Mouse (Mus musculus) hindbrain, embryonic 11.5 days (tissue): ENCODE data around the gene Cog4. TPM values are rescaled to one million over a fixed set of nuclear protein-coding genes. Genes with fewer than 3 reads are reported as not detected.

Experiments
- ATAC-seq: fragments of 200-750 bp; cut with Nextera tagmentation; 2 replicates; pipeline ENCODE4 v1.8.0; 2017; ENCODE audit warnings: mild to moderate bottlenecking, moderate TSS enrichment, moderate library complexity; ENCODE audit not compliant: low FRiP score
- DNase-seq: peaks from one replicate; pipeline ENCODE4 v3.0.0-alpha.2; 2015; ENCODE audit warnings: low spot score
- H3K27ac ChIP-seq: fragments of 300-500 bp; sonication (generic); 2 replicates; pipeline ENCODE4 v1.5.1; 2014; ENCODE audit warnings: mild to moderate bottlenecking, low read depth, low read length
- H3K27me3 ChIP-seq: fragments of 300-500 bp; sonication (generic); 2 replicates; pipeline ENCODE4 v1.6.1; 2014; ENCODE audit warnings: mild to moderate bottlenecking, low read length, moderate library complexity, mixed read lengths; ENCODE audit not compliant: control insufficient read depth, insufficient read depth
- H3K36me3 ChIP-seq: fragments of 300-500 bp; sonication (generic); 2 replicates; pipeline ENCODE4 v1.6.1; 2014; ENCODE audit warnings: mild to moderate bottlenecking, low read length, moderate library complexity, mixed read lengths; ENCODE audit not compliant: control insufficient read depth, insufficient read depth
- H3K4me1 ChIP-seq: fragments of 300-500 bp; sonication (generic); replicated peaks from 2 replicates; pipeline ENCODE4 v1.6.1; 2014; ENCODE audit warnings: low read length, mixed read lengths; ENCODE audit not compliant: control insufficient read depth, insufficient read depth
- H3K4me2 ChIP-seq: fragments of 300-500 bp; sonication (generic); replicated peaks from 2 replicates; pipeline ENCODE4 v1.6.1; 2014; ENCODE audit warnings: mild to moderate bottlenecking, low read depth, low read length
- H3K4me3 ChIP-seq: fragments of 300-500 bp; sonication (generic); 2 replicates; pipeline ENCODE4 v1.5.1; 2014; ENCODE audit warnings: low read depth, low read length
- H3K9ac ChIP-seq: fragments of 300-500 bp; sonication (generic); 2 replicates; pipeline ENCODE4 v1.6.1; 2014; ENCODE audit warnings: low read depth, low read length
- H3K9me3 ChIP-seq: fragments of 300-500 bp; sonication (generic); 2 replicates; pipeline ENCODE4 v1.6.1; 2016; ENCODE audit warnings: low read length; ENCODE audit not compliant: control insufficient read depth
- WGBS: fragments of 180-500 bp; shearing (Covaris S2); extraction: QIAGEN DNeasy Blood & Tissue Kit; methylation state at CpG from one replicate; pipeline ENCODE4 v1.1.7; 2014; 5-methylcytosine and 5-hydroxymethylcytosine counted together
- polyA plus RNA-seq: library from polyadenylated mRNA; unstranded; fragments of >200 nt; fragmentation: Nextera tagmentation; extraction: Ambion mirVana; gene quantifications from 2 replicates; pipeline ENCODE4 v1.2.1, GENCODE M21; 2014

Gene Cog4
- polyA plus RNA-seq, 1 experiment from 2014 or later: 66.9 TPM

DNA sequence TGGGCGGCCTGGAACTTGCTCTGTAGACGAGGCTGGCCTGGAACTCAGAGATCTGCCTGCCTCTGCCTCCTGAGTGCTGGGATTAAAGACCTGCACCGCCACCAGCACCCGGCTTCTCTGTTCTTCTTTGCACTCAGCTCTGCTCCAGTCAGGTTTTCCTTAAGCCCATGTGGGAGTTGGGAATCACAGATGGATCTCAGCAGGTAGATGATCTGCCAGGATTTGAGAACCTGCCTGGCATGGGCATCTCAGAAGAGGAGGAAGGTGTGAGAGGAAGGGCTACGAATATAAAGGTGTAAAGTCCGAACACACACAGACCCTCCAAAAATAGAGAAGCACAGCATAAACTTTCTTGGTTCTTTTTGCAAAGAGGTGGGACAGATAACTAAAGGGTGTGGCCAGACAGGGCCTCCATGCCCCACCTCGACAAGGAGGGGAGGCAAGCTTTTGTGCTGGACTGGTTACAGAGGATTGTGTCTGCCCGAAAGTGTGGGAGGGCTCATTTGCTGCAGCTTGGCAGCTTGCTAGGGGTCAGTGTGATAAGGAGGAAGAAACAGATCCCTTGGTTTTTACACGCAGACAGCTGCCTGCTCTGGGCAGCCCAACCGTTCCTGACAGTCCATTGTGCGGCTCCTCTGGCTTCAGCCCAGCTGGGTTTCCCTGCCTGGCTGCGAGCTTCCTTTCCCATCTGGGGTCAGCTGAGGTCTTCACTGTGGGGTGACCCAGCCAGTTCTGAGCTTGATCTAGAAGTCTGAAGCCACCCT is 85.0 kb downstream of the Cog4 start:
- Histone ChIP-seq H3K4me3 (no peak overlapping the region), H3K9ac (no peak overlapping the region), H3K4me1 (no peaks in the 10 kb centered on the region), H3K9me3 (no peaks in the 10 kb centered on the region), H3K4me2 (no peak overlapping the region), H3K36me3 (no peaks in the 10 kb centered on the region), H3K27me3 (no peaks in the 10 kb centered on the region), H3K27ac (no peak overlapping the region)
- WGBS: 70% methylated on average over 12 of the region's 12 CpGs
- ATAC-seq: no peak
- no peak for DNase-seq

Other genes starting within 250 kb of the Cog4 start
- gene Vac14, start 228.0 kb upstream of the Cog4 start, polyA plus RNA-seq: 32.3 and 35.3 TPM in 2 replicates
- 10.5 and 10.8 TPM in 2 replicates for gene Mtss1l, start 125.1 kb upstream of the Cog4 start, polyA plus RNA-seq
- gene Il34, start 40.7 kb upstream of the Cog4 start, polyA plus RNA-seq: 0.19 and 1.4 TPM in 2 replicates
- 161 and 190 TPM in 2 replicates for gene Sf3b3, start 187 bp downstream of the Cog4 start, polyA plus RNA-seq
- 4.5 and 5.0 TPM in 2 replicates for gene Fuk, start 55.9 kb downstream of the Cog4 start, polyA plus RNA-seq
- gene St3gal2, start 73.3 kb downstream of the Cog4 start, polyA plus RNA-seq: 10.6 and 11.8 TPM in 2 replicates
- 29.8 and 32.8 TPM in 2 replicates for gene Ddx19a, start 151.2 kb downstream of the Cog4 start, polyA plus RNA-seq
- gene Ddx19b, start 185.2 kb downstream of the Cog4 start, polyA plus RNA-seq: 6.0 and 7.2 TPM in 2 replicates
- 64.5 and 74.6 TPM in 2 replicates for gene Aars, start 186.5 kb downstream of the Cog4 start, polyA plus RNA-seq
- gene Exosc6, start 209.7 kb downstream of the Cog4 start, polyA plus RNA-seq: 15.0 and 21.6 TPM in 2 replicates
- gene Clec18a, start 245.8 kb downstream of the Cog4 start, polyA plus RNA-seq: 0.52 and 0.88 TPM in 2 replicates
- 5.2 and 6.4 TPM in 2 replicates for gene Pdpr, start 248.0 kb downstream of the Cog4 start, polyA plus RNA-seq